Mouse (Mus musculus) bone marrow macrophage, adult 2 months (primary cell): ENCODE measurements around the gene Tomm7.

ENCODE experiments used
- CTCF ChIP-seq: IDR thresholded peaks from 2 replicates; pipeline ENCODE4 v1.5.1; 2012; ENCODE audit warnings: low read depth, mild to moderate bottlenecking, low read length, moderate library complexity
- POLR2A ChIP-seq: IDR thresholded peaks from 2 replicates; pipeline ENCODE4 v1.6.1; 2012; ENCODE audit warnings: mild to moderate bottlenecking, low read depth, low read length, borderline replicate concordance

DNA sequence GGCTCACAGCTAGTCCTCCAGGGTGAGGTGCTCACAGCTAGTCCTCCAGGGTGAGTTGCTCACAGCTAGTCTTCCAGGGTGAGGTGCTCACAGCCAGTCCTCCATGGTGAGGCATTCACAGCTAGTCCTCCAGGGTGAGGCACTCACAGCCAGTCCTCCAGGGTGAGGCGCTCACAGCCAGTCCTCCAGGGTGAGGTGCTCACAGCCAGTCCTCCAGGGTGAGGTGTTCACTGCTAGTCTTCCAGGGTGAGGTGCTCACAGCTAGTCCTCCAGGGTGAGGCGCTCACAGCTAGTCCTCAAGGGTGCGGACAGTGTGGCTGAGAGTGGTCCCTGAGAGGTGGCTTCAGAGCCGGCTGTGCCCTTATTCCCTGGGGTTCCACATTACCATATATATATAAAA is 45.5 kb upstream of the Tomm7 start:
- no peak for TF ChIP-seq POLR2A
- TF ChIP-seq CTCF: no peak
